Mouse (Mus musculus) NIH3T3 (cell line): ENCODE data around the gene Llcfc1.

ENCODE experiments used
- DNase-seq: peaks from one replicate; pipeline ENCODE4 v3.0.0-alpha.2; 2012; ENCODE audit warnings: low read depth

Llcfc1 gene

DNA sequence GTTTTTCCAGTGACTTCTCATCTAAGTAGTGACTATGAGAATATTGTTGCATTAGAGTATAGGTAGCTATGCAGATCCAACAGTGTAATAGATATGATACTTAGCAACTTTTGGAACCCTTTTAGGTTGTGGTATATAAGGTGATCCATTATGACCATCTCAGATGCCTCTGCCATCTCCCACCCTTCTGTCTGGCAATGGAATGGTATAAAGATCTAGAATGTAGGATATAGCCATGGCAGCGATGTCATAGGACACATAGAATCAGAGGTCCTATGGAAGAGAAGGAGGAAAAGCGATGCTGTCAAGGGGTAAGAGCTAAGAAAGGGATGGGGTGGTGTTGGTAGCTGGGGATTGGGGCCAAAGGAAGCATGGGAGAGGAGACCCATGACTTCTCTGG, at the start of gene Llcfc1:
Gene Llcfc1 (plus strand): TSS at position 301 of the 400 bp plus-strand sequence.
- no peak for DNase-seq

DNA sequence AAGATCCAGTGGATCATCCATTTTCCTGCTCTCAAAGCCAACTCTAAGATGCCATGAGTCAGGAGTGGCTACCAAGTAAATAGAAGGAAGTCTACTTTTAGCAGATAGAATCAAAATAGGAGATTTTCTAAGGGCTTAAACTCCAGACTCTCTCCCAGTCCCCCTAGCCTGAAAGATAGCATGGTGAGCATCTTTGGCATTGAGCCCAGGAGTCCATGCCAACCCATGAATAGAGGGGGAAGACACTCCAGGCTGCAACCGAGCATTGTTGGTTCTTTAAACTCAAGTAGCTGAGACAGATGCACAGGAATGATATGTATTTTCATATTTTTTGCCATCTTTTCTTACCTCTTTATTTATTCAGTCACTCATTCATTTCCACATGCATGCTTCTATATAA, 49.0 kb upstream of the Llcfc1 start:
- DNase-seq, result no peak

DNA sequence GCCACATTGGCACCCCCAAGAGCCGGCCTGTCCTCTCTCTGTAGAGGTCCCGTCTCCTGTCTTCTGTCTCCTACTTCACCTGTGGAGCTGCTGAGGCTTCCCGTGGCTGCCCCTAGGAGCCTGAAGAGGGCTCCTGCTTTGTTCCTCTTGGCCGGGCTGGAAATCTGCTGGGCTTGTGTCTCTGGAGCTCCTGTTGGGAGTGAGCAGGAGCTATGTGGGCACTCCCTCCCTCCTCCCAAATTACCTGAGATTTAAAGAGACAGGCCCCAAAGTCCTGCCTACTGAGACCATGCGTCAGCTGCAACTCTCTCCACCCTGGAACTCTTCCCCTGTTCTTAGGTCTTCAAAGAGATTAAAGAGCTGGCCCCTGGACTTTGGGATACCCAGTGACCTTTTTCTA, 48.1 kb upstream of the Llcfc1 start, which contains the start of gene Trpv6:
Gene Trpv6 (minus strand): TSS at position 228 of the 400 bp plus-strand sequence.
- DNase-seq, result no peak

GRCm38 (mm10) chr6:41637393-41637792, 46.8 kb upstream of the Llcfc1 start:
- no peak for DNase-seq

DNA sequence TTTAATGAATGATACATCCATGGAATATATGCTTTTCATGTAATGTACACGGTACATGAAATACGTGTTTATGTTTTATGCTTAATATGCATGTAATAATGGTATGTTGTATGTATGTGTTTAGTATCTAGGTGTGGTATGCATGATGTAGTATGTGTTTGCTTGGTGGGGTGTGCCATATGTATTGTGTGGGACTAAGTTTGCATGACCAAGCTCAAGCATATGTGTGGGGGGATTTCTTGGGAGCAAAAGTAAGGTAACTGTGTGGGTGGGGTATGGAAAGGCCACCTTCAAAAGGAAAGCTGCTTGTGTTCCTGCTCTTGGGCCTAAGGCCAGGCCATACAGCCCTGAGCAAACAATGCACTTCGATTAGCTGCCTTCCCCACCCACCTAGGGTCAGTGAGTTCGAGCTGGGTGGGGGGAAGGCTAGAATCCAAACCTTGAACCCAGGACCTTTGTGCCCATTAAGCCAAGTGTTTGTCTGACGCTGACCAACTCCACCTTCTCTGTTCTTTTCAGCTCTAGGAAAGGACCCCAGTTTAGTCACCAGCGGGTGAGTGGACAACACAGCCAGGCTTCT, 46.2 kb upstream of the Llcfc1 start:
- DNase-seq, result no peak

GRCm38 (mm10) chr6:41640449-41640848, 43.8 kb upstream of the Llcfc1 start:
- DNase-seq, result no peak

DNA sequence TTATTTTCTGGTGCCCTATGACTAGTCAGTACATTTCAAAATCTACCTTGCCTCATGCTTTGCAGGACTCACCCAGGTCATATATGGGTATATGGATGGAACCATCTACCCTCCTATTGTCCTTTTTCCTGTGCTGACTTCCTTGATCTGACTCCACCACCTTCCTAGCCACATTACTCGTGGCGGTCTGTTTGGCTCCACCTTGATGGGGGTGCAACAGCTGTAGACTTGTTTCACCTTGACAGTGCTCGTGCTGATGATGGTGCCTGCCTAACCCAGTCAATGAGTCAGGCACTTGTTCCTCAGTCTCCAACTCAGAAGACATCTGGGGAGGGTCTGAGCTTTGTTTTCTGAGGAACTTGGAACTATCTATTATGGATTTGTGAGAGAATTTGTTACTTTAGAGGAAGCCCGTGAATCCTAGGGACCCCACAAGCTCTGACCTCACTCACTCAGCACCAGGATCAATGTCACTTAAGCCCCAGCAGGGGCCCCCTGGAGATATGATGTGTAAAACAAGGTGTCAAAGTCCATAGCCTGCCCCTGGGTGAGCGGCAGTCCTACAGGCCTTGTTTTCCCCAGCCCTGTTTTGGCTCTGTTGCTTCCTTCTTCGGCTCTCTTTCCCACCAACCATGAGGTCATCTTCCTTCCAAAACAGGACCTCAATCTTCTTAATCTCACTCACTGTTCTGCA, 42.9 kb upstream of the Llcfc1 start:
- no peak for DNase-seq

DNA sequence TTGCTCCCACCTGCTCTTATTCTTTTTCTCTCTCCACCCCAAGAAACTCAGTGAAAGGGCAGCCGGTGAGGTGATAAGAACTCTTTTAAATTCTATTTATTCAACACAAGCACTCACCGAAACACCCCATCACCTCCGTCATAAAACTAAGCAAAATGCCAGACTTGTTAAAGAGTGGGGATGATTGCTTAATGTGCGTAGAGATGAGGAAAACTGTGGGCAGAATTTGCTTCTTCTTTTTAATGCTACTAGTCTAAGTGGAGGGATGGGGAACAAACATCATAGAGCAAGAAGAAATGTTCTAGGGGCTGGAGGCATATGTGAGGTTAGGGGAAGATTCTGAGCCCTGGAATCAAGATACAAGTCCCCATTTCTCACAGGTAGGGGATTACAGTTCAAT, 41.5 kb upstream of the Llcfc1 start:
- no peak for DNase-seq

DNA sequence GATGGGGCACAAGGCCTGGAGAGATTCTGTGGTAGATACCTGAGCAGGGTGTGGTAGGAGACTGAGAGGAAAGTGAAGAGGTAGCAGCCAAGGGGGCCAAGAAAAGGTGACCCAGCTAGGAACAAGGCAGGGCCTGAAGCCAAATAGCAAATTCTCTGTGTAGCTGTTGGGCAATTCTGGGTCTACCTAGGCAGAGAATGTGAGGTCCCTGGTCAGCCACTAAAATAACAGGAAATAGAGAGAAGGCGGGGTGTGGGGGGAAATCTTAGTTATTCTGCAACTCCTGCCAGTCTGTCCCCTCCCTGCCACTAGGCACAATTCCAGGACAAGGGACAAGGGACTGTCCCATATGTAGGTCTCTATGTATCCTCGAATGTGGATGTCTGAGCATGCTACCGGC, 41.0 kb upstream of the Llcfc1 start:
- DNase-seq, result no peak

DNA sequence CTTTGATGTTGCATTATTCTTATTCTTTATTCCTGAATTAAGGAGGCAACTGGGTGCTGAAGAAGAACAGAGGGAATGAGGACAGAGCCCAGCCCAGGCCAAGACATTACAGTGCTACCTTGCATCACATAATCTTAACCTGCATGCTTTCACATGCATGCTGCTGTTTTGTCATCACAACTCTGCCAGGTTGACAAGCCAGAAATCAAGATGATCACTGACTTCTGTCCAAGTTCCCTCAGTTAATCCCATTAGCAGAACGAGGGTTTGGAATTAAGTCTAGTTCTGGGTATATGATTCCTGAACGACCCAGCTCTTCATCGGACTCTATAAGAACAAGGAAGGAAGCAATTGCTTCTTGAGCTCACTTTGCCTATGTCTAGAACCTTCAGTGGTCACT, 38.0 kb upstream of the Llcfc1 start:
- no peak for DNase-seq

DNA sequence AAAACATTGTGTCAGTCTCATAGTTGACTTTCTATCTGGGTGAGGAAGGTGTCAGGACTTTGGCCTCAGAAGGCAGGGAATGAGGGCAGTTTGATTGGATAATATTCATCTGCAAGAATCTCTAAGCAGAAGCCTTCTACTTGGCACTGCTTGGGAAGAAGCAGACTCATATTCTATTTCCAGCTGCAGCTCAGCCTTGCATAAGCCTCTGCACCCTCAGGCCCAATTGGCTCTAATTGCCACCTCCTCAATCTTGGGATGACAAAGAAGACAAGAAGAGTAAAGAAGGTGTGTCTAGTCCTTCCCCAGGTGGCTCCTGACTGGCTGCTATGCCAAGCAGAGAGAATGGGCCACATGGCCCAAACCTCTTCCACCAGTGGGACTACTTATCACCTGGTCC, 37.6 kb upstream of the Llcfc1 start:
- no peak for DNase-seq

- DNase-seq, result no peak
Measured at GRCm38 (mm10) chr6:41653173-41653572, 31.1 kb upstream of the Llcfc1 start.

DNA sequence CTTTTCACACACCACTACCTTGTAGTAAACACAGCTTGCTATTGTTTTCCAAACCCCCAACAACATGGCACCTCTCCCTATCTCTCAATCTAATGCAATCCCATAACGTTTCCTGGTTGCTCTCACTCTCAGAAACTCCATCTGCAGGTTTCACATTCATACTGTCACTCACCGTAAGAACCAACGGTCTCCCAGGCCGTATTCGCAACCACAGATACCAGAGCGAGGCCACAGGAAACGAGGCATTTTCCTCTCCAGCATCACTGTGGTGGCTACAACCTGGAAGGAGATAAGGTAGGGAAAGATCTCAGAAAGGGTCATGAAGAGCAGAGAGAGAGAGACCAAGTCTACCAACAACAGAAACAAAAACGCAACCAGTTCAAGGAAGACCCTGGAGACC, 29.6 kb upstream of the Llcfc1 start:
- no peak for DNase-seq

DNA sequence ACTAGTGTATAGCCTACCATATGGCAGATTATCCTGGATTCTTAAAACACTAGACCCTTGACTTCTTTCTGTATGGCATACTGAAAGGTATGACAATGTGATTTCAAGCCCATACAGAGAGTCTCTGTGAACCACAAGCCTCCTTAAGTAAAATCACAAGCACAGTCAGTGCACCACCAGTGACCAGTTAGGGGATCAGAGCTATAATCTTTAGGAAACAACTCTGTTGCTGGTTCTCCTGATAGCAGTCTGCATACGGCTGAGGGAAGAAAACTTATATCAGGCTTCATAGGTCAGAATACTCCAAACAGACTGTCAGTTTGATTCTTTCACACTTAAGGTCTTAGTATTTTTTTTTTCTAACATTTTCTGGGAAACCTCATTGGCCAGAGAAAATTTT, 25.7 kb upstream of the Llcfc1 start:
- no peak for DNase-seq

- peak; percentile 28 for DNase-seq
Measured at GRCm38 (mm10) chr6:41662320-41662719, 21.9 kb upstream of the Llcfc1 start.

- DNase-seq, result no peak
Measured at GRCm38 (mm10) chr6:41676530-41676929, 7.7 kb upstream of the Llcfc1 start.

- no peak for DNase-seq
Measured at GRCm38 (mm10) chr6:41680669-41681068, 3.6 kb upstream of the Llcfc1 start, which contains the start of gene Trpv5. Gene Trpv5 (minus strand): TSS chr6:41680769.

GRCm38 (mm10) chr6:41681656-41682055, 2.6 kb upstream of the Llcfc1 start:
- no peak for DNase-seq

- DNase-seq, result no peak
Measured at GRCm38 (mm10) chr6:41684911-41685310, 680 bp downstream of the Llcfc1 start.

DNA sequence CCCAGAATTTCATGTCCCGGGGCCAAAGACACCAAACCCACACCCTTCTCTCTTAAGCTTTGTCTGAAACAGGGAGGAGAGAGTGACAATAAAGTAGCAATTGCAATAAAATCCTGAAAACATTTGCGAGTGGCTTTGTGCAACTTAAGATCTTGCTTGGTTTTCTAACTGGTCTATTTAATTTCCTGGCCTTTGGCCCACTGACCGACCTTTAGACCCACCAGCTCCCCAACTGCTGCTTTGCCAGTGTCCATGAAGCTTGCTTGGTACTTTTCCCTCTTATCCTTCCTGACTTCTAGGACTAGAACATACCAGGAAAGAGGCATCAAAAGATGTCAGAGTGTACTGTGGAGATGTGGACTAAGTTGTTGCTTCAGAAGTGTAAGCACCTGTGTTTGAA, 1.4 kb downstream of the Llcfc1 start:
- no peak for DNase-seq

- DNase-seq, result no peak
Measured at GRCm38 (mm10) chr6:41692200-41692599, 8.0 kb downstream of the Llcfc1 start.

DNA sequence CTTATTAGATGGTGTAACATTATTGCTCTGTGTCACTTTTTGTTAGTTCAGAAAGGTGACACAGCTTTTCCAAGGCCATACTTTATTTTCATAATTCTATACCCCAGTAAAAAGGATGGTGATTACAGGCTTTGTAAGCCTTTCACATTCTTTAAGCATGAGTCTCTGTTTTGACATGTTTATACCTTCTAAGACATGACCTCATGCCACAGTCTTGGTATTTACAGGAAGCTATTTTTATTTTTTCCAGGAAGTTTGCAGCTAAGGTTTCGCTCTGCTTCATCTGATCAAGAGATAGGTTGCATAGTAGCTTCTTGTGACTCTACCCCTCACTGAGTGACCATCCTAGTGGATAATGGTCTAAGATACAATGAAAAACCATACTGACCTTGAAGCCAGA, 10.2 kb downstream of the Llcfc1 start:
- no peak for DNase-seq

GRCm38 (mm10) chr6:41701245-41701644, 17.0 kb downstream of the Llcfc1 start:
- DNase-seq, result no peak

DNA sequence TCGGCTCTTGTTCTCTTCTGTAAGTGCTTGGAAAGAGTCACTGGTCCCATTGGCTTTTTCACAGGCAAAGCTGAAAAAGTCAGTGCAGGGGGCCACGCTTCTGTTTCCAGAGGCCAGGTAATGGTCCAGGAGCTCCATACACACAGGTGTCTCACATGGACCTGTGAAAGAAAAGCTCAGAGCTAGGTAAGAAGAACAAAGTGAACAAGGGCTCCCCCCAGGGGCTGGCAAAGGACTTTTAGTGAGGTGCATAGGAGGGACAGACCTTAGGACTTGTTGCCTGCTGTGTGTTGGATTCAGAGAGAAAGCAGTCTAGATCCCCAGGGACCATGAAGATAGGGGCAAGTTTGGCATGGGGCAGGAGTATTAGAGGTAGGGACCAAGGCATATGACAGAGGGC, 18.7 kb downstream of the Llcfc1 start:
- no peak for DNase-seq
